15 mouse cellular contexts compared by ENCODE assay signal in the genomic region with DNA sequence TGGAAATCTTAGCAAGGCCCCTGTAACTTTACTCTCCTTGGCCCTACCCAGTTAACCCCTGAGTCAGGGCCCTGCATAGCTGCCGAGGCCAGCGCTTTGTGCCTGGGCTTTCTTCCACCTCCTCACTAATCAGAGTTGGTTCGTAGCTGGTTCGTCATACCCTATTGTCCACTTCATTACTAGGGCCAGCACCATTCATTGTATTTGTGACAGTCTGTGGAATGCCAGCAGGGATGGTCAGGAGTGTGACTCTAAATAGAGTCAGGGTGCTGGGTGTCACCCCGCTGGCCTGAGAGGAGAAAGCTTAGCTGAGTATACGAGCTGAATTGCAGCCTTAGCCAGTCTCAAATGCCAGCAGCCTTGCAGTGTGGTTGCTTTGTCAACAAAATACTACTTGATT. TPM values are rescaled to one million over a fixed set of nuclear protein-coding genes. Genes with fewer than 3 reads are reported as not detected.
DNase-seq lines count a peak whose midpoint lies in the region; TF ChIP-seq lines count a peak whose summit lies in the region.
"Had no signal": no experiment of that assay in that cellular context is flagged by ENCODE, and none has a peak within 500 bp of the region (broad histone marks: within the 10 kb centered on the region; RNA-seq: fewer than 3 reads in every experiment).

No protein-coding gene starts in this region.

- peaks cover 32% of the 10 kb centered on the region for H3K4me1 ChIP-seq in heart, embryonic 10.5 days
- no peaks in the 10 kb centered on the region for H3K4me1 ChIP-seq in heart, adult 2 months (ENCODE audit: control insufficient read depth, insufficient read depth, low read length)
- H3K4me1 ChIP-seq in kidney, adult 2 months (ENCODE audit: control insufficient read depth, insufficient read depth, low read length): peaks cover 11% of the 10 kb centered on the region
- no peaks in the 10 kb centered on the region for H3K4me1 ChIP-seq in limb, embryonic 10.5 days
- H3K4me1 ChIP-seq: limb, embryonic 12.5 days had no signal

- H3K36me3 ChIP-seq in heart, embryonic 10.5 days: peaks cover 17% of the 10 kb centered on the region
- H3K36me3 ChIP-seq in heart, adult 2 months (ENCODE audit: control insufficient read depth, insufficient read depth, low read length): no peaks in the 10 kb centered on the region
- H3K36me3 ChIP-seq in kidney, adult 2 months (ENCODE audit: control insufficient read depth, insufficient read depth, low read length): no peaks in the 10 kb centered on the region
- H3K36me3 ChIP-seq in limb, embryonic 10.5 days: peaks cover 45% of the 10 kb centered on the region

- no peak for TF ChIP-seq EP300 in heart, adult 2 months (IDR thresholded peaks at IDR 0.05; ENCODE audit: insufficient read depth, low read depth, low read length)

- no peak overlapping the region for H3K9ac ChIP-seq in heart, adult 2 months (ENCODE audit: low read depth, low read length)
- H3K9ac ChIP-seq: limb, embryonic 12.5 days; liver, embryonic 15.5 days had no signal

- DNase-seq in heart, embryonic 10.5 days (ENCODE audit: low spot score): no peak
- DNase-seq in heart, adult 2 months: no peak
- DNase-seq in kidney, adult 2 months: no peak
- DNase-seq in kidney, postnatal 36 days: no peak
- peak; percentile 84 for DNase-seq in Muller cell, postnatal 12 days (ENCODE audit: inconsistent ontology term)
- DNase-seq in heart, postnatal 4 days: peak; percentile 15
- DNase-seq in limb, embryonic 10.5 days (ENCODE audit: low spot score): no peak
- DNase-seq in right cerebral cortex, postnatal 25 days: no peak
- DNase-seq: adrenal gland, postnatal 25 days; cerebellum, postnatal 10 days; right cerebral cortex, postnatal 4 days; thymus, postnatal 14 days had no signal

- H3K27me3 ChIP-seq in heart, embryonic 10.5 days (ENCODE audit: insufficient read depth, poor library complexity, severe bottlenecking): no peaks in the 10 kb centered on the region
- H3K27me3 ChIP-seq in heart, adult 2 months (ENCODE audit: control insufficient read depth, insufficient read depth, low read length): no peaks in the 10 kb centered on the region
- no peaks in the 10 kb centered on the region for H3K27me3 ChIP-seq in kidney, adult 2 months (replicated peaks; ENCODE audit: control insufficient read depth, insufficient read depth, low read length)
- no peaks in the 10 kb centered on the region for H3K27me3 ChIP-seq in limb, embryonic 10.5 days (ENCODE audit: low read depth, poor library complexity, severe bottlenecking)
- H3K27me3 ChIP-seq: limb, embryonic 12.5 days; liver, embryonic 15.5 days had no signal

- no peaks in the 10 kb centered on the region for H3K9me3 ChIP-seq in heart, embryonic 10.5 days
- H3K9me3 ChIP-seq in limb, embryonic 10.5 days (replicated peaks): no peaks in the 10 kb centered on the region
- H3K9me3 ChIP-seq: G1E; limb, embryonic 12.5 days; liver, embryonic 15.5 days had no signal

- no peak overlapping the region for H3K4me3 ChIP-seq in heart, embryonic 10.5 days
- no peak overlapping the region for H3K4me3 ChIP-seq in heart, adult 2 months
- no peak overlapping the region for H3K4me3 ChIP-seq in kidney, adult 2 months (ENCODE audit: insufficient read depth, low read depth, low read length)
- no peak overlapping the region for H3K4me3 ChIP-seq in limb, embryonic 10.5 days
- H3K4me3 ChIP-seq: limb, embryonic 12.5 days; liver, embryonic 15.5 days had no signal

- H3K79me2 ChIP-seq in heart, adult 2 months (replicated peaks; ENCODE audit: control insufficient read depth, insufficient read depth, low read length): no peaks in the 10 kb centered on the region

- TF ChIP-seq CTCF in heart, adult 2 months (IDR thresholded peaks at IDR 0.05): no peak
- no peak for TF ChIP-seq CTCF in kidney, adult 2 months (conservative IDR thresholded peaks at IDR 0.05; ENCODE audit: insufficient read depth, insufficient read length, low read depth, low read length)

- peak overlapping the region; percentile 42 for H3K27ac ChIP-seq in heart, embryonic 10.5 days
- H3K27ac ChIP-seq in heart, adult 2 months: no peak overlapping the region
- H3K27ac ChIP-seq in kidney, adult 2 months (ENCODE audit: insufficient read depth, low read depth, low read length): peak overlapping the region; percentile 62; the same call in 1 of the 2 replicates
- H3K27ac ChIP-seq in limb, embryonic 10.5 days: no peak overlapping the region
- H3K27ac ChIP-seq: limb, embryonic 12.5 days; liver, embryonic 15.5 days had no signal

- intact Hi-C loops in heart, adult 2 months (cut with DNase I): no loop called here

- no peak for TF ChIP-seq POLR2A in heart, adult 2 months (IDR thresholded peaks at IDR 0.05; ENCODE audit: insufficient read depth, low read depth, low read length)
- no peak for TF ChIP-seq POLR2A in kidney, adult 2 months (IDR thresholded peaks at IDR 0.05; ENCODE audit: low read depth, low read length)

- 59% methylated on average over 6 of the region's 6 CpGs for WGBS in heart, embryonic 10.5 days
- WGBS in heart, adult 2 months: 61% methylated on average over 6 of the region's 6 CpGs
- WGBS in kidney, adult 2 months: 67% methylated on average over 6 of the region's 6 CpGs
- WGBS in limb, embryonic 10.5 days: 86% methylated on average over 6 of the region's 6 CpGs

RNA-seq across cellular contexts. Expression of gene Slc12a3, which starts 31.9 kb away (rescaled TPM):
- 0.06 TPM in 1 of 2 replicates, not detected in the other for polyA plus RNA-seq in heart, embryonic 10.5 days (2016; fragmentation: Nextera tagmentation; extraction: Ambion mirVana)
- under 1 TPM; 0.16 to 0.39 TPM for total RNA-seq in heart, adult 2 months (2021)
- polyA plus RNA-seq in heart, adult 2 months (2012; rRNA removed): 0.20 and 0.39 TPM in 2 replicates
- polyA plus RNA-seq in kidney, adult 2 months (2012; rRNA removed): 600 and 1,070 TPM in 2 replicates
- total RNA-seq in heart, postnatal 4 days (2021): under 1 TPM in 1 of 2 experiments, not detected in 1; 0.11 TPM
- not detected in 2 replicates for polyA plus RNA-seq in limb, embryonic 10.5 days (2016; fragmentation: Nextera tagmentation; extraction: Ambion mirVana)
- polyA plus RNA-seq: G1E; limb, embryonic 12.5 days had no signal

Comparison
In these comparisons a context has a peak if more than half of its experiments do, and no peak if none do; other contexts are left out.
1. DNase-seq: peak in Muller cell, postnatal 12 days (single experiment) and heart, postnatal 4 days (single experiment); none in heart, embryonic 10.5 days (single experiment), heart, adult 2 months (0 of 2), kidney, adult 2 months (single experiment), kidney, postnatal 36 days (0 of 2), limb, embryonic 10.5 days (single experiment) and right cerebral cortex, postnatal 25 days (single experiment).
2. H3K27ac ChIP-seq: peak in heart, embryonic 10.5 days (single experiment) and kidney, adult 2 months (single experiment); none in heart, adult 2 months (single experiment) and limb, embryonic 10.5 days (single experiment).
3. RNA of gene Slc12a3, which starts 31.9 kb away (polyA plus RNA-seq): 600 to 1,070 TPM in kidney, adult 2 months; 0.20 to 0.39 TPM in heart, adult 2 months, 0.06 TPM in heart, embryonic 10.5 days and not detected in limb, embryonic 10.5 days; every median in the first group is over 100 times any median in the second.